Mouse (Mus musculus): ENCODE measurements at regions not wholly inside any gene's neighbourhood (a gene's known extent, or its start where the extent isn't known, plus 50 kb on each side); places are given as distances from the start of the nearest gene placed in this dataset.
A peak's percentile ranks its signal among the peaks of the same experiment; 100 is the strongest.

DNA sequence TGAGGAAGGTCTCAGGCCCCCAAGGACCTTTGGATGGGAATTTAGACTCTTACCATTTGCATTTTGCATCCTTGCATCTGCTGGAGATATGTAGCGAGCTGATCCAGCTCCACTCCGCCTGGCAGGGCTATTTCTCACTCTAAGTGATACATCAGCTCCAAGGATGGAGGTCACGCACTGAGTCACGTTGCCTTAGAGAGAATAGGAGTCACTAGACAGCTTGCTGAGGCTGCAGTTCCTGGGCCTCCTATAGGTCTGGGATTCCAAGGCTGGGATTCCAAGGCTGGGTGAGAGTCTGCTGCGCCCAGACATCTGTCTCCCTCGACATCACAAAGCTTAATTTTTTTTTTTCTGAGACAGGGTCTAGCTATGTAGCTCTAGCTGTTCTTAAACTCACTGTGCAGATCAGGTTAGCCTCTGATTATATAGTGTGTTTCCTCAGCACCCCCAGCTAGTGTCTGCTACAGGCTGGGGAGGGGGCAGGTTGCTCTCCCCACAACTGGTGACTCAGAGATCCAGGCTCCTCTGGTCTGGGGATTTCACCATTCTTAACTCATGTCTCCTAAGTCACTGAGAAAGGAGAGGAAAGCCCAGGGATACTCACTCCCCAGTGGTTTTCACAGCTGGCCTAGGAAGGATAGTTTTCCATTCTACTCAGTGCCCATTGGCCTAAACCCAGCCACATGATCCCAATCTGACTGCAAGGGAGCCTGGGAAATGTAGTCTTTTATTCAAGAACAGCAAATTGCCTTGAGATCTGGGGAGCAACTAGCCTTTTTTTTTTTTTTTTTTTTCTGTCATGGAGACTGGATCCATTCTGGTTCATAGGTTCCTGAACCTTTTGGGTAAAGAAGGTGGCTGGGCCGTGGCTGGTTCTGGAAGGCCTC lies 76.4 kb upstream of the Grik3 start:
- Histone ChIP-seq H3K4me2 (replicated peaks; ENCODE audit: low read depth, low read length) (no peak overlapping the region), H3K27ac (ENCODE audit: low read length) (no peak overlapping the region), H3K4me1 (ENCODE audit: insufficient read depth, low read length) (no peaks in the 10 kb centered on the region), H3K9me3 (ENCODE audit: low read length) (no peaks in the 10 kb centered on the region), H3K9ac (replicated peaks; ENCODE audit: low read length) (no peak overlapping the region), H3K4me3 (ENCODE audit: low read length) (no peak overlapping the region), H3K27me3 (ENCODE audit: insufficient read depth, low read length) (no peaks in the 10 kb centered on the region), H3K36me3 (ENCODE audit: insufficient read depth, low read length) (no peaks in the 10 kb centered on the region)
- 76% methylated on average over 7 of the region's 7 CpGs for WGBS
- ATAC-seq (ENCODE audit: low FRiP score, low TSS enrichment) = 0 out of 2 replicates have a peak, but pooled peaks have one; percentile 62

- Histone ChIP-seq H3K27me3 (ENCODE audit: insufficient read depth, low read length) (no peaks in the 10 kb centered on the region), H3K27ac (ENCODE audit: low read length) (no peak overlapping the region), H3K4me3 (ENCODE audit: low read length) (no peak overlapping the region), H3K9me3 (ENCODE audit: low read length) (no peaks in the 10 kb centered on the region), H3K4me2 (replicated peaks; ENCODE audit: low read depth, low read length) (no peak overlapping the region), H3K9ac (replicated peaks; ENCODE audit: low read length) (no peak overlapping the region), H3K4me1 (ENCODE audit: insufficient read depth, low read length) (peaks cover 9% of the 10 kb centered on the region), H3K36me3 (ENCODE audit: insufficient read depth, low read length) (no peaks in the 10 kb centered on the region)
- no peak for ATAC-seq (ENCODE audit: low FRiP score, low TSS enrichment)
- WGBS = 42% methylated on average over 8 of the region's 8 CpGs
Measured at GRCm38 (mm10) chr4:125410736-125411441, 79.6 kb upstream of the Grik3 start.

GRCm38 (mm10) chr4:125399376-125400112 lies 91.0 kb upstream of the Grik3 start:
- H3K4me1 ChIP-seq (ENCODE audit: insufficient read depth, low read length) = no peaks in the 10 kb centered on the region
- no peaks in the 10 kb centered on the region for H3K36me3 ChIP-seq (ENCODE audit: insufficient read depth, low read length)
- no peaks in the 10 kb centered on the region for H3K9me3 ChIP-seq (ENCODE audit: low read length)
- no peaks in the 10 kb centered on the region for H3K27me3 ChIP-seq (ENCODE audit: insufficient read depth, low read length)
- ATAC-seq (ENCODE audit: low FRiP score, low TSS enrichment) = no peak
- H3K9ac ChIP-seq (replicated peaks; ENCODE audit: low read length) = no peak overlapping the region
- no peak overlapping the region for H3K4me2 ChIP-seq (replicated peaks; ENCODE audit: low read depth, low read length)
- 78% methylated on average over 13 of the region's 13 CpGs for WGBS
- no peak overlapping the region for H3K27ac ChIP-seq (ENCODE audit: low read length)
- H3K4me3 ChIP-seq (ENCODE audit: low read length) = no peak overlapping the region

GRCm38 (mm10) chr4:125397007-125397461 lies 93.5 kb upstream of the Grik3 start:
- Histone ChIP-seq H3K4me1 (ENCODE audit: insufficient read depth, low read length) (no peaks in the 10 kb centered on the region), H3K27ac (ENCODE audit: low read length) (no peak overlapping the region), H3K36me3 (ENCODE audit: insufficient read depth, low read length) (no peaks in the 10 kb centered on the region), H3K9me3 (ENCODE audit: low read length) (no peaks in the 10 kb centered on the region), H3K9ac (replicated peaks; ENCODE audit: low read length) (no peak overlapping the region), H3K4me2 (replicated peaks; ENCODE audit: low read depth, low read length) (no peak overlapping the region), H3K4me3 (ENCODE audit: low read length) (no peak overlapping the region), H3K27me3 (ENCODE audit: insufficient read depth, low read length) (no peaks in the 10 kb centered on the region)
- WGBS = 69% methylated on average over 12 of the region's 12 CpGs
- no peak for ATAC-seq (ENCODE audit: low FRiP score, low TSS enrichment)

GRCm38 (mm10) chr4:125391269-125391668 lies 99.2 kb upstream of the Grik3 start:
- WGBS = 67% methylated on average over 6 of the region's 6 CpGs
- ATAC-seq (ENCODE audit: low FRiP score, low TSS enrichment) = no peak
- Histone ChIP-seq H3K36me3 (ENCODE audit: insufficient read depth, low read length) (no peaks in the 10 kb centered on the region), H3K4me1 (ENCODE audit: insufficient read depth, low read length) (no peaks in the 10 kb centered on the region), H3K9me3 (ENCODE audit: low read length) (peaks cover 3% of the 10 kb centered on the region; the same call in 1 of the 2 replicates), H3K27ac (ENCODE audit: low read length) (no peak overlapping the region), H3K4me3 (ENCODE audit: low read length) (no peak overlapping the region), H3K9ac (replicated peaks; ENCODE audit: low read length) (no peak overlapping the region), H3K4me2 (replicated peaks; ENCODE audit: low read depth, low read length) (no peak overlapping the region), H3K27me3 (ENCODE audit: insufficient read depth, low read length) (no peaks in the 10 kb centered on the region; the same call in 1 of the 2 replicates)

GRCm38 (mm10) chr4:125385811-125386210 lies 104.7 kb upstream of the Grik3 start:
- Histone ChIP-seq H3K4me1 (ENCODE audit: insufficient read depth, low read length) (no peaks in the 10 kb centered on the region), H3K4me3 (ENCODE audit: low read length) (no peak overlapping the region)
- 60% methylated on average over 4 of the region's 4 CpGs for WGBS

DNA sequence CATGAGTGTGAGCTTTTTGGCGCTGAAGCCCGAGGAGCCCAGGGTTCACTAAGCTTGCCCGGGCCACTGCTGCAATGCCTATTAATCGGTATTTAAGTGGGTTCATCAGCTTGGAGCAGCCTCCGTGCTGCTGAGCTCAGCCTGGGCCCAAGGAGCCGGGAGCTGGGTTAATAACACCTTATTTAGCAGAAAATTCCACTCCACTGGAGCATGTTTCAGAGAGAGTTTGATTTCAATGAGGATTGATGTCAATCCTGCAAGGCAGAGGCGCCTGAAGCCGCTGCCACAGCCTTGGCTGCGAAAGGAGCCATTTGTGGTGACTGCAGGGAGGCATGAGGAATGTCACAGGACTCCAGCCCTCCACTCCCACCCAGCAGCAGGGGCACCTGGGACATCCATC lies 126.5 kb upstream of the Grik3 start:
- Histone ChIP-seq H3K27me3 (ENCODE audit: insufficient read depth, low read length) (no peaks in the 10 kb centered on the region), H3K4me2 (replicated peaks; ENCODE audit: low read depth, low read length) (no peak overlapping the region), H3K9ac (replicated peaks; ENCODE audit: low read length) (no peak overlapping the region), H3K4me1 (ENCODE audit: insufficient read depth, low read length) (no peaks in the 10 kb centered on the region), H3K4me3 (ENCODE audit: low read length) (no peak overlapping the region), H3K9me3 (ENCODE audit: low read length) (no peaks in the 10 kb centered on the region; the same call in 1 of the 2 replicates), H3K27ac (ENCODE audit: low read length) (no peak overlapping the region), H3K36me3 (ENCODE audit: insufficient read depth, low read length) (no peaks in the 10 kb centered on the region)
- 54% methylated on average over 9 of the region's 9 CpGs for WGBS
- ATAC-seq (ENCODE audit: low FRiP score, low TSS enrichment) = no peak

More at GRCm38 (mm10) chr4:125385811-125386210, 104.7 kb upstream of the Grik3 start:
- no peaks in the 10 kb centered on the region for H3K36me3 ChIP-seq (ENCODE audit: insufficient read depth, low read length)
- no peak overlapping the region for H3K4me2 ChIP-seq (replicated peaks; ENCODE audit: low read depth, low read length)
- peaks cover 3% of the 10 kb centered on the region; the same call in 1 of the 2 replicates for H3K9me3 ChIP-seq (ENCODE audit: low read length)
- no peak overlapping the region for H3K9ac ChIP-seq (replicated peaks; ENCODE audit: low read length)
- no peak overlapping the region for H3K27ac ChIP-seq (ENCODE audit: low read length)
- no peak for ATAC-seq (ENCODE audit: low FRiP score, low TSS enrichment)
- H3K27me3 ChIP-seq (ENCODE audit: insufficient read depth, low read length) = no peaks in the 10 kb centered on the region; the same call in 1 of the 2 replicates

DNA sequence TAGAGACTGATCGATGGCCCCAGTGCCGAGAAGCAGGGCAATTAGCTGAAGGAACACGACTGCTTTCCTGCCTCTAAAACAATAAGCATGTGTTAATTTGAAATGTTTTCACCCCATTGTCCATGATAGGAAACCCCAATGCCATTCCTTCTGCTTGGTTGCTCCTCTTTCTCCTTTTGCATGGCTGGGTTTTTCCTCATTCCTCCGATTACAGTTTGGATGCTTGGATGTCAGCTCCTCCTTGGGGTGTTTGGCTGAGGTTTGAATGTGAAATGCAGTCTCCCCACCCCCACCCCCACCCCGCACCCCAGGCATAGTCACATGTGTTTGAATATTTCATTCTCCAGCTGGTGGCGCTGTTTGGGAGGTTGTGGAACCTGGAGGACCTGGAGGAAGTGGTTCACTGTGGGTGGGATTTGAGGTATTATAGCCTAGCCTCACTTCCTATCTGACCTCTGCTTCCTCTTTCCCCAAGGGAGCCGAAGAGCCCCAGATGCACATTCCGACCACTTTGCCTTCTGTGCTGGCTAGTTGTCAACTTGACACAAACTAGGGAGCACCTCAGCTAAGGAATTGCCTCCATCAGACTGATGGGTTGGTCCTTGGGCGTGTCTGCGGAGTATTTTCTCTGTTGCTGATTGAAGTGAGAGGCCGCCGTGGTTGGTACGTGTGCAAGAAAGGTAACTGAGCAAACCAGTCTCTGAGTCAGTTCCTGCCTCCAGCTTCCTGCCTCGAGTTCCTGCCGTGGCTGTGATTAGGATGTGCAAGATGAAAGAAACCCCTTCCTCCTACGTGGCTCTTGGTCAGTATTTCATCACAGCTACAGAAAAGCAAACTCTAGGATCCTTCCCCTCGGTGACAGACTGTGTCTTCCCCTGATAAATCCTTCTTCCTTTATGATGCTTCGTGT lies 128.6 kb upstream of the Grik3 start:
- Histone ChIP-seq H3K4me1 (ENCODE audit: insufficient read depth, low read length) (no peaks in the 10 kb centered on the region), H3K4me3 (ENCODE audit: low read length) (no peak overlapping the region), H3K9ac (replicated peaks; ENCODE audit: low read length) (no peak overlapping the region), H3K36me3 (ENCODE audit: insufficient read depth, low read length) (no peaks in the 10 kb centered on the region), H3K27ac (ENCODE audit: low read length) (no peak overlapping the region), H3K4me2 (replicated peaks; ENCODE audit: low read depth, low read length) (no peak overlapping the region), H3K9me3 (ENCODE audit: low read length) (no peaks in the 10 kb centered on the region; the same call in 1 of the 2 replicates), H3K27me3 (ENCODE audit: insufficient read depth, low read length) (no peaks in the 10 kb centered on the region)
- no peak for ATAC-seq (ENCODE audit: low FRiP score, low TSS enrichment)
- WGBS = 70% methylated on average over 18 of the region's 18 CpGs

- H3K4me3 ChIP-seq (ENCODE audit: low read length) = no peak overlapping the region
- H3K9ac ChIP-seq (replicated peaks; ENCODE audit: low read length) = no peak overlapping the region
- 78% methylated on average over 2 of the region's 2 CpGs for WGBS
- no peak overlapping the region for H3K4me2 ChIP-seq (replicated peaks; ENCODE audit: low read depth, low read length)
- H3K4me1 ChIP-seq (ENCODE audit: insufficient read depth, low read length) = no peaks in the 10 kb centered on the region
- H3K27me3 ChIP-seq (ENCODE audit: insufficient read depth, low read length) = no peaks in the 10 kb centered on the region
- ATAC-seq (ENCODE audit: low FRiP score, low TSS enrichment) = no peak
- no peaks in the 10 kb centered on the region for H3K36me3 ChIP-seq (ENCODE audit: insufficient read depth, low read length)
- no peak overlapping the region for H3K27ac ChIP-seq (ENCODE audit: low read length)
- H3K9me3 ChIP-seq (ENCODE audit: low read length) = no peaks in the 10 kb centered on the region; the same call in 1 of the 2 replicates
Measured at GRCm38 (mm10) chr4:125358356-125358755, 132.1 kb upstream of the Grik3 start.

Measured in kidney, embryonic 16.5 days (tissue).